Mouse (Mus musculus): ENCODE measurements around the gene Rab3c. TPM values are rescaled to one million over a fixed set of nuclear protein-coding genes. Genes with fewer than 3 reads are reported as not detected.

Rab3c gene
- polyA plus RNA-seq, 1 experiment from 2014 or later, result 2.6 TPM

DNA sequence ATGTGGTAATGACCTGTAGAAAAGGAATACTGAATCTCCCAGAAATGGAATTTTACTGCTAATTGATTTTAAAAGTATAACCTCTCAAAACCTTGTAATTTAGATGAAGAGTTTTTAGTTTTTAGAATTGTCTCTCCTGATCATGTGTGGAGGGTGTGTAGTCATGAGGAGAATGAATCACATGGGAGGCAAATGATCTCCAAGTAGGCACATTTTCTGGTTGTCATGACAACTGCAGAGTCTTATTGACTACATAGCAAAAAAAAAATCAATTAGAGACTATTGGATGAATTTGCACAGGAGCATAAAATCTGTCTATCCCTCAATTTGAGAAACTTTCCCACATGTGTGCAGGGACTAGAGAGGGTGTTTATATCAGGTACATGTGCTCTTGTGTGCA, 199.6 kb downstream of the Rab3c start:
- H3K4me2 ChIP-seq, result no peak overlapping the region
- no peaks in the 10 kb centered on the region for H3K9me3 ChIP-seq
- no peak overlapping the region for H3K27ac ChIP-seq
- H3K4me3 ChIP-seq, result no peak overlapping the region
- no peak for ATAC-seq (ENCODE audit: insufficient number of reproducible peaks, insufficient read depth, low FRiP score, low TSS enrichment, low read depth)
- H3K4me1 ChIP-seq, result no peaks in the 10 kb centered on the region
- H3K9ac ChIP-seq, result no peak overlapping the region
- H3K36me3 ChIP-seq, result no peaks in the 10 kb centered on the region
- no peaks in the 10 kb centered on the region for H3K27me3 ChIP-seq

DNA sequence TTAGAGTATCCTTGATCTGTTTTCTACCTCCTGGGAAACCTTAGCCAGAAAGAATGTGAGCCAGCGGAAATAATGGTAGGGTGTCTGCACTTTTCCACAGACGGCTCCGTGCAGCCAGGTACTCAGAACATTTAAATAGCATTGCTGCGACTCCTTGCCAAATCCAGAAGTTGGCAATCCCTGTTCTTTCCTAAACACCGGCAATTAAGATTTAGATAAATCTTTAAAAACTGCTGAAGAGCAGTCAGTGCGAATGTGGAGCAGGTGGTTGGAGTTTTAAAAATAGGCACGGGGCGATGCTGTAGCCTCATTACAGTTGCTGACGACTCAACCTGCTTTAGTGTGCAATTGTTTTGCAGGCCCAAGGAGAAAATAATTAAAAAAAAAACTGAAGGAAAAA, 205.2 kb downstream of the Rab3c start:
- no peaks in the 10 kb centered on the region for H3K9me3 ChIP-seq
- H3K27ac ChIP-seq, result no peak overlapping the region
- no peak overlapping the region for H3K4me2 ChIP-seq
- H3K36me3 ChIP-seq, result no peaks in the 10 kb centered on the region
- no peaks in the 10 kb centered on the region for H3K27me3 ChIP-seq
- H3K9ac ChIP-seq, result no peak overlapping the region
- no peak overlapping the region for H3K4me3 ChIP-seq
- 0 out of 2 replicates have a peak, but pooled peaks cover 4% of the 10 kb centered on the region for H3K4me1 ChIP-seq
- ATAC-seq (ENCODE audit: insufficient number of reproducible peaks, insufficient read depth, low FRiP score, low TSS enrichment, low read depth), result no peak
- WGBS, result 75% methylated on average over 9 of the region's 9 CpGs

DNA sequence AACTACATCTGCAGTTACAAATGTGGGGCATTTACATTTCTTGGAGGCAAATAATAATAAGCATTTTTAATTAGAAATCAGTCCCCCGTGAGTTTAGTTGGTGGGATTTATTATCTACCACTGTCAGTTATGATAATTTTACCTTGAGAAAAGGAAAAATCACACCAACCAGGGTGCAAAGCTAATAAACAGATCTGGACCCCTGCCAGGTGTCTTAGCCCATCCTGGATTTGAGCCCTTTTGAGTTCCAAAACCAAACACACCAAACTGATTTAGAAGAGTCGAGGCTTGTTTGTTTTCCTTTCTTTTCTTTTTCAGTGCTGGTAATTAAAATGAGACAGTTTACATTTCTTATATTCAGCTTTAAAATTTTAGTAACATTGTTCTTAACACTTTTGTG, 206.6 kb downstream of the Rab3c start:
- H3K36me3 ChIP-seq, result no peaks in the 10 kb centered on the region
- H3K9ac ChIP-seq, result no peak overlapping the region
- no peak for ATAC-seq (ENCODE audit: insufficient number of reproducible peaks, insufficient read depth, low FRiP score, low TSS enrichment, low read depth)
- H3K4me1 ChIP-seq, result 0 out of 2 replicates have a peak, but pooled peaks cover 4% of the 10 kb centered on the region
- no peaks in the 10 kb centered on the region for H3K27me3 ChIP-seq
- H3K9me3 ChIP-seq, result no peaks in the 10 kb centered on the region
- H3K4me3 ChIP-seq, result no peak overlapping the region
- WGBS, result 65% methylated on average over 2 of the region's 2 CpGs
- H3K27ac ChIP-seq, result no peak overlapping the region
- no peak overlapping the region for H3K4me2 ChIP-seq

DNA sequence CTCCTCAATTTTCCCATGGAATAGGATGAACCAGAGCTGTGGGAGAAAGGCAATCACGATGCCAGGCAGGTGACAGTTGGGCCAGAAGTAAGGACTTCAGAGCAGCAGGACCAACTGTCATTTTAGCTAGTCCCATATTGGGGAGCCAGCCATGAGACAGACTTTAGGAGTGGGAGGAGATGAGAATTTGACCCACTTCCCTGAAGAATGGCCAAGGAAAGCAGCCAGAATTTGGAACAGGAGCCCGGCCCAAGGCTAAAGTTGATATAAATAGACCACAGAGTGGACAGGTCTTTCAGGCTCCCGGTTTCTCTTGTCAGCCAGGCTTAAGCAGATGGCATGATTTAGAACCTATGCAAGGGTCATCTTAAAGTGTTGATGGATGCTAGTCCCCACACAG, 213.6 kb downstream of the Rab3c start:
- no peak for ATAC-seq (ENCODE audit: insufficient number of reproducible peaks, insufficient read depth, low FRiP score, low TSS enrichment, low read depth)
- Histone ChIP-seq H3K4me2 (no peak overlapping the region), H3K9me3 (no peaks in the 10 kb centered on the region), H3K4me3 (no peak overlapping the region), H3K27ac (no peak overlapping the region), H3K9ac (no peak overlapping the region), H3K27me3 (no peaks in the 10 kb centered on the region), H3K4me1 (0 out of 2 replicates have a peak, but pooled peaks cover 3% of the 10 kb centered on the region), H3K36me3 (no peaks in the 10 kb centered on the region)
- 75% methylated on average over 3 of the region's 3 CpGs for WGBS

DNA sequence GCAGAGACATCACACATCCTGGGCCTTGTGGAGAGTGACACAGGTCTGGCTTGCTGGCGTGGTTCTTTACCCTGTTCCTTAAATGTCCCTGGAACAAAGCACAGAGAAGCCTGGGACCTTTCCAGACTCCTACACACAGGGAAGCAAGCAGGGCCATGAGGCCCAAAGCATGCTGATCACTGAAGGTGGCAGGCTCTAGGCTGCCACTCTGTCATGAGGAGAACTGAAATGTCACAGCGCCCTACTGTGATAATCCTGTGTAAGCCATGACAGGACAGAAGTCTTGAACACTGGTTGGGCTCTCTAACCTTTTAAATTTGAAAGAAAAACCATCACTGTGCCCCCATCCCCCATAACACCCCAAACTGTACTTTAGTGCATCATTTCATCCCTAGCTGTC, 214.1 kb downstream of the Rab3c start:
- ATAC-seq (ENCODE audit: insufficient number of reproducible peaks, insufficient read depth, low FRiP score, low TSS enrichment, low read depth), result no peak
- Histone ChIP-seq H3K4me1 (0 out of 2 replicates have a peak, but pooled peaks cover 3% of the 10 kb centered on the region), H3K9me3 (no peaks in the 10 kb centered on the region), H3K36me3 (no peaks in the 10 kb centered on the region), H3K27me3 (no peaks in the 10 kb centered on the region), H3K4me2 (no peak overlapping the region), H3K4me3 (no peak overlapping the region), H3K9ac (no peak overlapping the region), H3K27ac (no peak overlapping the region)
- WGBS, result 80% methylated on average over 2 of the region's 2 CpGs

DNA sequence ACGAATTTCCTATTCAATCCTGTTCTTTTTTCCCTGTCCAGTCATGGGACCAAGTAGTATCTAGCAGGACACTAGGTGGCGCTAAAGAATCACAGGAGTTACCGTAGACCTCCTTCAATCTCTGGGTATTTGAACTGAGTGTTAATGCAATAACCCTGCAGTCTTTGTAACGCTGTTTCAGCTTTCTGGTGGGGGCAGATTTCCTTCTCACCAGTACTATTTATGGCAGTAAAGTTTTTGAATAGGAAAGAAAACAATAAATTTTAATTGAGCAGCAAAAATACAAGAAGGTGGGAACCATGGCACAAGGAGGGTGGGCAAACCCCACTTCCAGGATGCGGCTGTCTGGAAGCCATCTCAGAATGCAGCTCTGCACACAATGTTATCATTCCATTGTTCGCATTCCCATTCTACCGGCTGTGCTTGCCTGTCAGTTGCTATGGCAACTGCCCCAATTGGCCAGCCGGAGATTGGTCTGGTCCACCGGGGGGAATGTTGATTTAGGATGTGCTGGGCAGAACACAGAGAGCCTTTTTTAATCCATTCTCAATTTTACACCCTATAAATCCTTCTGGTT, 217.9 kb downstream of the Rab3c start:
- Histone ChIP-seq H3K27ac (no peak overlapping the region), H3K4me3 (no peak overlapping the region), H3K27me3 (no peaks in the 10 kb centered on the region), H3K9me3 (no peaks in the 10 kb centered on the region), H3K4me1 (0 out of 2 replicates have a peak, but pooled peaks cover 3% of the 10 kb centered on the region), H3K9ac (no peak overlapping the region), H3K36me3 (no peaks in the 10 kb centered on the region), H3K4me2 (peak overlapping the region; percentile 14; the same call in 1 of the 2 replicates)
- WGBS, result 30% methylated on average over 9 of the region's 9 CpGs
- peak; percentile 56; the same call in 1 of the 2 replicates for ATAC-seq (ENCODE audit: insufficient number of reproducible peaks, insufficient read depth, low FRiP score, low TSS enrichment, low read depth)

DNA sequence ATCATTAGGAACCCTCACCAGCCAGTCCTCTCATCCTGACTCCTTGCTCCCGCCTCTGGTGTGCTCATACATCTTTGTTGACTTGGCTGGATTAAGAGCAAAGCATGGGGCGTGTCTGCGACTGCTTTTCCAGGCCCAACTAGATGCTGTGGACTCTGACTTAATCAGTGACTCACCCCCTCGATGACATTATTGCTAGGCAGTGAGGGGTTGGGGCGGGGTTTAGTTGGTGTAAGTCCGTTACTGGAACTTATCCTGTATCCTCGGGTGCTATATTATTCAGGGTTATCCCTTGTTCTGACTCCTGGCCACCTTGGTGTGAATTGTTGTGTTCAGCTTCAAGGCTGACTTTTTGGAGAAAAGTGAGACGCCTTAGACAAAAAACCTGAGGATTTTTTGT, 218.5 kb downstream of the Rab3c start:
- Histone ChIP-seq H3K4me1 (0 out of 2 replicates have a peak, but pooled peaks cover 3% of the 10 kb centered on the region), H3K4me2 (no peak overlapping the region), H3K27me3 (no peaks in the 10 kb centered on the region), H3K27ac (no peak overlapping the region), H3K9ac (no peak overlapping the region), H3K9me3 (no peaks in the 10 kb centered on the region), H3K36me3 (no peaks in the 10 kb centered on the region), H3K4me3 (no peak overlapping the region)
- WGBS, result 72% methylated on average over 8 of the region's 8 CpGs
- ATAC-seq (ENCODE audit: insufficient number of reproducible peaks, insufficient read depth, low FRiP score, low TSS enrichment, low read depth), result no peak

DNA sequence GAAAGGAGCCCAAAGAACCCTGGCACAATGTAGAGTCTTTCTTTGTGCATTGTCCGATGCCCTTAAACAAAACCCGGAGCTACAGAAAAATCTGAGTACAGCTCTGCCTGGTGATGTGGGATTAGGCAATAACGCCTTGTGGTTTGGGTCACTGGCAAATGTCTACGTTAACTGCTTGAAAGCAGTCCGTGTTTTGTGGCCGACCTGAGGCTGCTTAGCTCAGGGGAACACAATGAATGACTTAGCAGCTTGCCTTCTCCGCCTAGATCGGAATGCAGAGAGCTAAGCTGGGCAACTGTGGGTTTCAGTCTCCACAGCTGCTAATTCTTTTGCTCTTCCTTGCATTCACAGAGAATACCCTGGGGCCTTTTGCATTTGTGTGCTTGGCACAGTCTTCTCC, 226.3 kb downstream of the Rab3c start:
- no peak for ATAC-seq (ENCODE audit: insufficient number of reproducible peaks, insufficient read depth, low FRiP score, low TSS enrichment, low read depth)
- H3K4me1 ChIP-seq, result no peaks in the 10 kb centered on the region
- no peaks in the 10 kb centered on the region for H3K36me3 ChIP-seq
- no peak overlapping the region for H3K4me2 ChIP-seq
- H3K9ac ChIP-seq, result no peak overlapping the region
- 53% methylated on average over 8 of the region's 8 CpGs for WGBS
- no peaks in the 10 kb centered on the region for H3K27me3 ChIP-seq
- H3K27ac ChIP-seq, result no peak overlapping the region
- no peaks in the 10 kb centered on the region for H3K9me3 ChIP-seq
- H3K4me3 ChIP-seq, result no peak overlapping the region

DNA sequence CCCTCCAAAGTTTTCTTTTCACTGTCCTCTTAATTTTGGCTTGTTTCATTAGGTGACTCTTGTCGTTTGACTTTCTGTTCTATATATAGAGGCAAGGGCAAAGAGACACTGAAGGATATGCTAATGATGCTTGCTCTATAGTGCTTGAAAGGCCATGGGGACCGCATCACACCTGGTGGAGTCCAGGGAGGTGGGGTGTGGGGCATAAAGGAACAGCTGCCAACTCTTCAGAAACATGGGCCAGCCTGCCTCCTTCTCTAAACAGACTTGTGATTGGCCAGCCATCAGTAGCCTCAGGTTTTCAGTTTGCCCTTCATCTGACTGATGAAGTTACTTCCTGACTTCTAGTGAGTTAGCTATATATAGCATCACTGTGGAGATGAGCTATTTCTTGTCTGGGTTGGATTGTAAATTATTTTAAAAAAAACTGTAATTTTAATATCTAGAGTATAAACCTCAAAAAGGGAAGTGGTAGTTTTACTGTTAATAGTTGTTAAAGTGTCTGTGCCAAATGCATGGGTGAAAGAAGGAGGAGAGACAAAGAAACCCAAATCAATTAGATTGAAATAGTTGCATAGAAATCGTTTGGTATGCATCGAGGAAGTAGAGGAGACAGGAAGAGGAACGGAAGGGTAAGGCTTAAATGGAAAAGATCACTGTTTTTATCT, 231.9 kb downstream of the Rab3c start:
- WGBS, result 69% methylated on average over 5 of the region's 5 CpGs
- no peaks in the 10 kb centered on the region for H3K27me3 ChIP-seq
- no peaks in the 10 kb centered on the region for H3K4me1 ChIP-seq
- no peaks in the 10 kb centered on the region for H3K9me3 ChIP-seq
- H3K36me3 ChIP-seq, result no peaks in the 10 kb centered on the region
- no peak overlapping the region for H3K27ac ChIP-seq
- ATAC-seq (ENCODE audit: insufficient number of reproducible peaks, insufficient read depth, low FRiP score, low TSS enrichment, low read depth), result no peak
- no peak overlapping the region for H3K9ac ChIP-seq
- H3K4me3 ChIP-seq, result no peak overlapping the region
- no peak overlapping the region for H3K4me2 ChIP-seq

DNA sequence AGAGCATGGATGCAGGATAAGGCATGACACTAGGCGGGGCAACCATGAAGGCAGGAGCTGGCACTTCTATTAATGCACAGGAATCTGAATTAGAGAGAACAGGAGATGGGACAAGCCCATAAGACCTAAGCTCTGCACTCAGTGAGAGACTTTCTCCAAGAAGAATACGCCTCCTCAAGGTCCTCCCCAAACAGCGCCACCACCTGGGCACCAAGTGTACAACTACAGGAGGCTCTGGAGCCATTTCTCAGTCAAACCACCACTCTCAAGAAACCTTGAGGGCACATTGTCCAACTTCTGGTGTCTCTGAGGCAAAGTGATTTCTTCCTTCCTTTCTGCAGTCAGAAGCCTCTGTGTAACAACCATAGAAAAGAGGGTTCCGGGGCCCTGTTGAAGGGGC, 236.4 kb downstream of the Rab3c start:
- Histone ChIP-seq H3K27me3 (no peaks in the 10 kb centered on the region), H3K27ac (no peak overlapping the region), H3K36me3 (no peaks in the 10 kb centered on the region), H3K4me2 (no peak overlapping the region), H3K4me1 (no peaks in the 10 kb centered on the region), H3K9me3 (no peaks in the 10 kb centered on the region), H3K4me3 (no peak overlapping the region), H3K9ac (no peak overlapping the region)
- 80% methylated on average over 4 of the region's 4 CpGs for WGBS
- no peak for ATAC-seq (ENCODE audit: insufficient number of reproducible peaks, insufficient read depth, low FRiP score, low TSS enrichment, low read depth)

DNA sequence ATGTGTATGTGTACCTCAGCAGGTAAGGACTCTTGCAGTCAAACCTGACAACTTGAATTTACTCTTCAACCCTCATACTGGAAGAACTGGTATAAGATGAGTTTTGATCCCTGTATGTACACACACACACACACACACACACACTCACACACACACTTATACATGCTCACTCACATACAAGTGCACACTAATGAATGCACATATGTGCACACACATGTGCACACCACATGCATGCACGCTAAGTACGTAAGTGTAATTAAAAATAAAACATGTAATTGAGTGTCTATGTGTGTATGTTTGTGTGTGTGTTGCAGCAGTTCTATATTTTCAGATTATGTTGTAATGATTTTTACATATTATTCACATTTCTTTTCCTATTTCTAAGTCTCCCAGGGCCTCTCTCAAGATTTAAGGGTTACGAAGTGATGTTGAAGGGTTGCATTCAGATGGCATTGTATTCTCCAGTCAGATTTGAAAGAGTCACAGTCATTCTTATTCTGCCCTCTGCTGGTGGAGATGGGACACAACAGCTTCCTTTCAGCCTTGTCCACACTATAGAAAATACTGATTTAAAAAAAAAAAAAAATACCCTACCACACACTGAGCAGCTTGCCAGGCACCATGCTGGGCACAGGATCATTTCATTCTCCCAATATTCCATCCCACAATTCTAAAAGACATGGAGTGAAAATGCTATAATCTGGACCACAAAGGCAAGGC, 240.9 kb downstream of the Rab3c start:
- H3K9ac ChIP-seq, result no peak overlapping the region
- no peak for ATAC-seq (ENCODE audit: insufficient number of reproducible peaks, insufficient read depth, low FRiP score, low TSS enrichment, low read depth)
- H3K27me3 ChIP-seq, result no peaks in the 10 kb centered on the region
- no peak overlapping the region for H3K27ac ChIP-seq
- no peaks in the 10 kb centered on the region for H3K9me3 ChIP-seq
- no peaks in the 10 kb centered on the region for H3K36me3 ChIP-seq
- WGBS, result 75% methylated on average over 3 of the region's 3 CpGs
- no peak overlapping the region for H3K4me3 ChIP-seq
- H3K4me2 ChIP-seq, result no peak overlapping the region
- H3K4me1 ChIP-seq, result no peaks in the 10 kb centered on the region

DNA sequence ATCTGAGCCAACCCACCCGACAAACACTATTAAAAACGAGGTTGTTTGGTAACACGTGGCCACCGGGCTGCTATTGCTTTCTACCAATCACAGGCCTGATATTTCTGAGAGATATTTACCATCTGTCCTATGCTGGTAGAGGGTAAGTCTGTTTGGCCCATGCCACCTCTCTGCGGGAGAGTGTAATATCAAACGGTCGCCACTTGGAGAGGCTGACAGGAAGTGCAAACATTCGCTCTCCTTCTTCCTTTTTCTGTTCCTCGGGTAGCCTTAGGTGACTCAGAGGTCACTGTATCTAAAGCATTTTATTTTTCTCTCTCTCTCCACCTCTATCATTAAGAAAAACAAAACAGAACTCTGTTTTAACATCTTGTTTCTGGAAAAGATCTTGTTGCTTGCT, 241.6 kb downstream of the Rab3c start:
- no peak overlapping the region for H3K27ac ChIP-seq
- H3K4me2 ChIP-seq, result no peak overlapping the region
- no peak overlapping the region for H3K4me3 ChIP-seq
- WGBS, result 79% methylated on average over 9 of the region's 9 CpGs
- H3K27me3 ChIP-seq, result no peaks in the 10 kb centered on the region
- H3K36me3 ChIP-seq, result no peaks in the 10 kb centered on the region
- H3K9me3 ChIP-seq, result no peaks in the 10 kb centered on the region
- no peak for ATAC-seq (ENCODE audit: insufficient number of reproducible peaks, insufficient read depth, low FRiP score, low TSS enrichment, low read depth)
- H3K9ac ChIP-seq, result no peak overlapping the region
- H3K4me1 ChIP-seq, result no peaks in the 10 kb centered on the region

All from embryonic facial prominence, embryonic 13.5 days (tissue).